Mouse (Mus musculus) kidney, adult 2 months (tissue): ENCODE measurements around the gene Morn1.

Experiments used
- CTCF ChIP-seq: fragments of 200-500 bp; conservative IDR thresholded peaks from 2 replicates; pipeline ENCODE4 v1.5.1; 2011; ENCODE audit warnings: low read depth, mild to moderate bottlenecking, control low read depth, low read length, moderate library complexity, mixed read lengths; ENCODE audit not compliant: insufficient read depth, insufficient read length
- POLR2A ChIP-seq: fragments of 200-500 bp; IDR thresholded peaks from one replicate; pipeline ENCODE4 v1.6.1; 2011; ENCODE audit warnings: low read depth, low read length, control low read depth

- no peak for TF ChIP-seq CTCF
- TF ChIP-seq POLR2A = no peak
Observed at GRCm38 (mm10) chr4:155164550-155164949, 78.2 kb downstream of the Morn1 start.
